Mouse (Mus musculus) intestine, postnatal 0 days (tissue): ENCODE results near the gene Kcnk2. TPM values are rescaled to one million over a fixed set of nuclear protein-coding genes. Genes with fewer than 3 reads are reported as not detected.

Source experiments
- ATAC-seq: fragments of 200-750 bp; cut with Nextera tagmentation; 2 replicates; pipeline ENCODE4 v1.8.0; 2017; ENCODE audit warnings: mild to moderate bottlenecking, moderate TSS enrichment, moderate library complexity
- H3K27ac ChIP-seq: fragments of 300-500 bp; sonication (generic); 2 replicates; pipeline ENCODE4 v1.5.1; 2014; ENCODE audit warnings: mild to moderate bottlenecking, low read depth, low read length, moderate library complexity
- H3K27me3 ChIP-seq: fragments of 300-500 bp; sonication (generic); replicated peaks from 2 replicates; pipeline ENCODE4 v1.6.1; 2014; ENCODE audit warnings: low read length, mixed read lengths; ENCODE audit not compliant: control insufficient read depth, insufficient read depth
- H3K36me3 ChIP-seq: fragments of 300-500 bp; sonication (generic); 2 replicates; pipeline ENCODE4 v1.6.1; 2014; ENCODE audit warnings: mild to moderate bottlenecking, moderate library complexity; ENCODE audit not compliant: control insufficient read depth, insufficient read depth
- H3K4me1 ChIP-seq: fragments of 300-500 bp; sonication (generic); replicated peaks from 2 replicates; pipeline ENCODE4 v1.6.1; 2014; ENCODE audit warnings: antibody characterized with exemption, low read length, mixed read lengths; ENCODE audit not compliant: control insufficient read depth, insufficient read depth
- H3K4me2 ChIP-seq: fragments of 300-500 bp; sonication (generic); replicated peaks from 2 replicates; pipeline ENCODE4 v1.6.1; 2014; ENCODE audit warnings: low read depth, mild to moderate bottlenecking, moderate library complexity
- H3K4me3 ChIP-seq: fragments of 300-500 bp; sonication (generic); 2 replicates; pipeline ENCODE4 v1.5.1; 2014; ENCODE audit warnings: low read depth, low read length
- H3K9ac ChIP-seq: fragments of 300-500 bp; sonication (generic); 2 replicates; pipeline ENCODE4 v1.6.1; 2014; ENCODE audit warnings: mild to moderate bottlenecking, low read depth, low read length
- H3K9me3 ChIP-seq: fragments of 300-500 bp; sonication (generic); 2 replicates; pipeline ENCODE4 v1.6.1; 2016; ENCODE audit warnings: mixed run types; ENCODE audit not compliant: control insufficient read depth
- CTCF ChIP-seq: sonication (generic); IDR thresholded peaks from 2 replicates; pipeline ENCODE4 v1.5.1; 2016; ENCODE audit warnings: low read depth, mild to moderate bottlenecking, control low read depth, antibody characterized with exemption, moderate library complexity
- WGBS: fragments of 180-500 bp; shearing (Covaris S2); extraction: QIAGEN DNeasy Blood & Tissue Kit; methylation state at CpG from one replicate; pipeline ENCODE4 v1.1.7; 2014; 5-methylcytosine and 5-hydroxymethylcytosine counted together
- polyA plus RNA-seq: library from polyadenylated mRNA; unstranded; fragments of >200 nt; fragmentation: Nextera tagmentation; extraction: Ambion mirVana; gene quantifications from 2 replicates; pipeline ENCODE4 v1.2.1, GENCODE M21; 2015

The Kcnk2 gene
- 1.5 and 1.9 TPM in 2 replicates for polyA plus RNA-seq

DNA sequence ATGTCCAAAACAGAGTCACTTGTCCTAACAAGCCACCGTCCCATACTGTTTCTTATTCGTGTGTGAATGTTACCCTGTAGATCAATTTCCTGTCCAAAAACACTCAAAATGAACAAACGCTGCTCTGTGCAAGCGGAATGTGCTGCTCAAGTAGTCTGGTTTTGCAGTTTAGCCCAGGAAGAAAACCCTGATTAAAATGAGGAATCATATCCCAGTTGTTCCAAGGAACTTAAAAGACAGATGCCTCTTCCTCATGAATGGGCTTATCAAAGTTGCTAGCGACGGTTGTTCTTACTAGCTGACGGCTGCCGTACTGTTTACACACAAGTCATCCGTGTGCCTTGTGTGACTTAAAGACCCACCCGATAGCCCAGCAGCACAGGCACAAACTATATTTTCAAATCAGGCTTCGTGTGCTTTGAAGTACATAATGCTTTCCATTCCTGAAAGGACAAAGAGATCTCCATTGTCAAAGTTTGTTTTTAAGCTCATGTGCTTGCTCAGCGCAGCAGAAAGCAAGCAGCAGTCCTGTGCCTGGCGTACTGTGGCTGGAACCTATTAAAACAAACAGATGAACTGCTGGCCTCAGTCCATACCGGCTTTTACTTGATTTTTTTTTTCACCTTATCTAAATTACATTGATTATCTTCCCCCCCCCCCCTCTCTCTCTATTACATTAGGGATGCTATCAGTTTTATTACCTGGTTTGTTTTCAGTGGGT lies at the start of gene Kcnk2:
TSS of gene Kcnk2 (minus strand) at position 51 of the 721 bp plus-strand sequence.
- 8% methylated on average over 14 of the region's 14 CpGs for WGBS

DNA sequence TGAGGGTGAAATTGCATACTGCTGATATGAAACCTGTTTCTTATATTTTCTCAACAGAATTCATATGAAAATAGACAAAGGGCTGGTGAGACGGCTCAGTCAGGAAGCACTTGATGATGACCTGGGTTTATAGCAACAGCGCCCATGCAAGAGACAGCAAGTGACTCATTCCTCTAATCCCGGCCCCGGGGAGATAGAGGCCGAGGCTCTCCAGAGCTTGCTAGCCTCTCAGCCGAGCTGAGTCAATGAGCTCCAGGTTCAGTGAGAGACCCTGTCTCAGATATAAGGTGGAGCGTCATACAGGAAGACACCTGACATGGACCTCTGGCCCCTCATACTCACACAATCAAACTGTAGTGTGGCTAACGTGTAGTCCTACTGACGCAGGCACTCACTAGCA lies 38.7 kb upstream of the Kcnk2 start:
- no peaks in the 10 kb centered on the region for H3K27me3 ChIP-seq
- no peaks in the 10 kb centered on the region for H3K36me3 ChIP-seq
- no peak overlapping the region for H3K9ac ChIP-seq
- ATAC-seq = no peak
- no peak overlapping the region for H3K4me2 ChIP-seq
- H3K4me1 ChIP-seq = no peaks in the 10 kb centered on the region
- H3K4me3 ChIP-seq = no peak overlapping the region
- H3K9me3 ChIP-seq = no peaks in the 10 kb centered on the region
- 58% methylated on average over 9 of the region's 9 CpGs for WGBS
- H3K27ac ChIP-seq = no peak overlapping the region
- TF ChIP-seq CTCF = no peak

More for the DNA sequence above, at the start of gene Kcnk2:
- Histone ChIP-seq H3K27ac (no peak within 1 kb of the TSS), H3K9ac (no peak within 1 kb of the TSS), H3K4me1 (peaks cover 9% of the 10 kb centered on the region; the same call in 1 of the 2 replicates), H3K36me3 (no peaks in the 10 kb centered on the region), H3K9me3 (no peaks in the 10 kb centered on the region), H3K4me2 (peak within 1 kb of the TSS; percentile 45), H3K4me3 (no peak within 1 kb of the TSS), H3K27me3 (peaks cover 15% of the 10 kb centered on the region)
- no peak for TF ChIP-seq CTCF
- no peak for ATAC-seq

DNA sequence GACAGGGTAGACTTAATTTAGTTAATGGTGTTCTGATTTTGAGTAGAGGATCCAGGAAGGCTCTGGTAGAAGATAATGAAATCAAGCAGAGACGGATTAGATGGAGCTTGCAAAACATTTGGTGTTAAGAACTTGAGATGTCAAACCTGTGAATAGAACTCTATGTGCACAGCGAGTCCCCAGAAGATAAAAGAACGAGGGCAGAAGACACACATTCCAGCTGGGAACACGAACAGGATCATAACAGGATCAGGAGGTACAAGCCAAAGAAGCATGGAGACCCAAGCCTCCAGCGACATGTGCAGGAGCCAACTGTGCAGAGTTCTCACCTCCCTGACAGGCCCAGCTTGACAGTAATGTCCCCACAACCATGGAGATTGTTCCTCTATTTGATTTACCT lies 35.1 kb upstream of the Kcnk2 start:
- TF ChIP-seq CTCF = no peak
- ATAC-seq = no peak
- Histone ChIP-seq H3K9ac (no peak overlapping the region), H3K4me3 (no peak overlapping the region), H3K4me2 (no peak overlapping the region), H3K4me1 (no peaks in the 10 kb centered on the region), H3K36me3 (no peaks in the 10 kb centered on the region), H3K27me3 (no peaks in the 10 kb centered on the region), H3K27ac (no peak overlapping the region), H3K9me3 (no peaks in the 10 kb centered on the region)
- 85% methylated on average over 5 of the region's 5 CpGs for WGBS

DNA sequence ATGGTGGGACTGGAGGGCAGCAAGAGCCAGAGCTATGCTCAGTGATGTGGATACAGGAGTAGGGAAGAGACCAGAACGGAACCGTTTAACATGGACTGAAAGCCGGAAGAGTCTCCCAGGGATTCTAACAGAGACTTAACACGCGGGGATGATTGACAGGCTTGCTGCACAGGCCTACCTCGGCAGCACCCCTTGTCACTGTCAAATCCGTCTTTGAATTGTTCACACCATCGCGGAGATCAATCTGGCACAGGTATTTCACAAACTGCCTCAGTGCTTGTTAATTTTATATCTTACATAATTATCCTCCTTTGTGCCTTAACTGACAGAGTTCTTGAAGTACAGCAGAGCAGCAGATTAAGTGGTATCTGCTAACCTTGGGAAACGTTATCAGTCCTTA lies 33.4 kb upstream of the Kcnk2 start:
- Histone ChIP-seq H3K4me3 (no peak overlapping the region), H3K4me2 (no peak overlapping the region), H3K9ac (no peak overlapping the region), H3K27me3 (no peaks in the 10 kb centered on the region), H3K27ac (no peak overlapping the region), H3K4me1 (no peaks in the 10 kb centered on the region), H3K9me3 (no peaks in the 10 kb centered on the region), H3K36me3 (no peaks in the 10 kb centered on the region)
- ATAC-seq = no peak
- 81% methylated on average over 10 of the region's 10 CpGs for WGBS
- TF ChIP-seq CTCF = no peak

DNA sequence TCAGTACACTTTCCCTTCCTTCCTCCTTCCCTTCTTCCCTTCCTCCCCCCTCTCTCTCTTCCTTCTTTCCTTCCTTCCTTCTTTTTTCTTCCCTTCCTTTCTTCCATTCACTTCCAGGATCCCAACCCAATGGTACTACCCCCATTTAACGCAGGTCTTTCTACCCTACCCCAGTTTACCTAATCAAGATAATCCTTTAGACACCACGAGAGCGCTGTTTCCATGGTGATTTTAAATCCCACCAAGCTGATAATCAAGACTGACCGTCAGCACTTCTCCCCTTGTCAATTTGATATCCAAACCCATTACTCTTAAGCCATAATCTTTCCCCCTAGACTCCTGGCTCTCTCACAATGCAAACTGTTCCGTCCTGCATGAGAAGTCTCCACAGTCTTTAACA lies 29.4 kb upstream of the Kcnk2 start:
- H3K27ac ChIP-seq = no peak overlapping the region
- H3K4me2 ChIP-seq = no peak overlapping the region
- H3K9me3 ChIP-seq = no peaks in the 10 kb centered on the region
- 42% methylated on average over 5 of the region's 5 CpGs for WGBS
- no peaks in the 10 kb centered on the region for H3K4me1 ChIP-seq
- no peaks in the 10 kb centered on the region for H3K36me3 ChIP-seq
- no peak overlapping the region for H3K9ac ChIP-seq
- TF ChIP-seq CTCF = no peak
- H3K4me3 ChIP-seq = no peak overlapping the region
- ATAC-seq = no peak
- no peaks in the 10 kb centered on the region for H3K27me3 ChIP-seq

DNA sequence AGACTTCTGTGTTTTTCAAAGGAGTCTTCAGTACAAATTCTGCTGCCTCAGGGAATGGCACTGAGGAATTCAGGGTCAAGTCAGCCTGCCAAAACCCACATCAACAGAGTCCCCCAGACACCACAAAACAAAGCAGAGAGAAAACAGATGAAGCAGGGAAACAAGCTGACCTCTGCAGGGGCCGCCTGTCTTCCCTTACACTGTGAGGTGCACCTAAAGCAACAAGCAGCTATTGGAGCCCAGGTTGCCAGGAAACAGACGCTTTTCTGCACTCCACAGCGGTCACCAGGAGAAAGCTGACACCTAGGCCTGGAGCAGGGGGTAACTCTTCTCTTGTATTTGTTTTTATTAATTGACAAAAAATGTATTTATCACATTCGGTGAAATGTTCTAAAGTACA lies 28.5 kb upstream of the Kcnk2 start:
- Histone ChIP-seq H3K9me3 (no peaks in the 10 kb centered on the region), H3K27me3 (no peaks in the 10 kb centered on the region), H3K9ac (no peak overlapping the region), H3K4me2 (no peak overlapping the region), H3K36me3 (no peaks in the 10 kb centered on the region), H3K27ac (no peak overlapping the region), H3K4me3 (no peak overlapping the region), H3K4me1 (no peaks in the 10 kb centered on the region)
- WGBS = 29% methylated on average over 4 of the region's 4 CpGs
- no peak for TF ChIP-seq CTCF
- ATAC-seq = no peak
